In the genomic region with DNA sequence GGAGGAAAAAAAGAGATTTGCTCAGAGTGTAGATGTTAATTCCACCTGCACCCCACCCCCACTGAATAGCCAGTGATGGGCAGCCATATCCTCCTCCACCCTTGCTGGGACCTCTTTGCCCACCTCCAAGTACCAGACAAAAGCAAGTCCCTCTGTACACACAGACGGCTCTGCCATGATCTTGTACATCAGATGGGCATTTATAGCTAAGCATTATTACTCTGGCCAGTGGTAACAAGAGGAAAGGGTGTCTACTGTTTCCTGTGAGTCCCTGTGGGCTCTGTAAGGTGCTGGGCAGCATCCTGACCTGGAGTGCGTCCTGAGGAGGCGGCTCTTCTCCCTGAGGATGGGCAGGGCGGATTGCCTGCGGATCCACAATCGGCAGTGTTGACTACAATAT, we compare ENCODE assay signal across 17 mouse cellular contexts. TPM values are rescaled to one million over a fixed set of nuclear protein-coding genes. Genes with fewer than 3 reads are reported as not detected.
A peak's percentile ranks its signal among the peaks of the same experiment; 100 is the strongest.
DNase-seq lines count a peak whose midpoint lies in the region; ATAC-seq and TF ChIP-seq lines count a peak whose summit lies in the region.
"Had no signal": no experiment of that assay in that cellular context is flagged by ENCODE, and none has a peak within 500 bp of the region (broad histone marks: within the 10 kb centered on the region; RNA-seq: fewer than 3 reads in every experiment).

No protein-coding gene starts in this region.

- no peaks in the 10 kb centered on the region for H3K9me3 ChIP-seq in heart, embryonic 10.5 days
- H3K9me3 ChIP-seq in midbrain, embryonic 10.5 days (replicated peaks), result no peaks in the 10 kb centered on the region
- no peaks in the 10 kb centered on the region for H3K9me3 ChIP-seq in midbrain, postnatal 0 days (ENCODE audit: low read length)
- H3K9me3 ChIP-seq: heart, embryonic 12.5 days; liver, embryonic 12.5 days; neural tube, embryonic 12.5 days had no signal

- no peak for ATAC-seq in midbrain, postnatal 0 days (ENCODE audit: low FRiP score)
- ATAC-seq: intestine, postnatal 0 days; liver, embryonic 12.5 days had no signal

- TF ChIP-seq CTCF in midbrain, postnatal 0 days (IDR thresholded peaks at IDR 0.05), result no peak
- no peak for TF ChIP-seq CTCF in olfactory bulb, adult 2 months (IDR thresholded peaks at IDR 0.05; ENCODE audit: insufficient read depth, low read depth, low read length)

- no peak for TF ChIP-seq POLR2A in olfactory bulb, adult 2 months (IDR thresholded peaks at IDR 0.05; ENCODE audit: insufficient read depth, low read depth, low read length)

- WGBS in heart, embryonic 10.5 days, result 92% methylated on average over 6 of the region's 6 CpGs
- WGBS in midbrain, embryonic 10.5 days, result 93% methylated on average over 6 of the region's 6 CpGs
- 91% methylated on average over 6 of the region's 6 CpGs for WGBS in midbrain, postnatal 0 days
- 34% methylated on average over 6 of the region's 6 CpGs for WGBS in olfactory bulb, adult 2 months

- no peaks in the 10 kb centered on the region for H3K27me3 ChIP-seq in heart, embryonic 10.5 days (ENCODE audit: insufficient read depth, poor library complexity, severe bottlenecking)
- no peaks in the 10 kb centered on the region for H3K27me3 ChIP-seq in midbrain, embryonic 10.5 days (ENCODE audit: low read depth, poor library complexity, severe bottlenecking)
- H3K27me3 ChIP-seq in midbrain, postnatal 0 days (ENCODE audit: insufficient read depth, low read length), result no peaks in the 10 kb centered on the region
- H3K27me3 ChIP-seq: heart, embryonic 12.5 days; liver, embryonic 12.5 days; neural tube, embryonic 12.5 days had no signal

- no peak overlapping the region for H3K4me3 ChIP-seq in heart, embryonic 10.5 days
- H3K4me3 ChIP-seq in midbrain, embryonic 10.5 days, result no peak overlapping the region
- no peak overlapping the region for H3K4me3 ChIP-seq in midbrain, postnatal 0 days (ENCODE audit: low read depth, low read length)
- peak overlapping the region; percentile 42 for H3K4me3 ChIP-seq in olfactory bulb, adult 2 months (ENCODE audit: insufficient read depth, low read depth, low read length)
- H3K4me3 ChIP-seq: heart, embryonic 12.5 days; liver, embryonic 12.5 days; neural tube, embryonic 12.5 days had no signal

- H3K27ac ChIP-seq in heart, embryonic 10.5 days, result peak overlapping the region; percentile 77; the same call in 1 of the 2 replicates
- 0 out of 2 replicates have a peak overlapping the region, but pooled peaks have one; percentile 64 for H3K27ac ChIP-seq in midbrain, embryonic 10.5 days (replicated peaks)
- H3K27ac ChIP-seq in midbrain, postnatal 0 days (ENCODE audit: low read depth, low read length), result no peak overlapping the region
- peak overlapping the region; percentile 90 for H3K27ac ChIP-seq in olfactory bulb, adult 2 months (ENCODE audit: insufficient read depth, low read depth, low read length)
- H3K27ac ChIP-seq: liver, embryonic 12.5 days; neural tube, embryonic 12.5 days had no signal

- no peak overlapping the region for H3K4me2 ChIP-seq in midbrain, postnatal 0 days (ENCODE audit: low read depth, low read length, poor library complexity, severe bottlenecking)
- H3K4me2 ChIP-seq: heart, embryonic 12.5 days; liver, embryonic 12.5 days; lung, embryonic 14.5 days had no signal

- no peak overlapping the region for H3K9ac ChIP-seq in midbrain, postnatal 0 days (replicated peaks; ENCODE audit: low read length, poor library complexity, severe bottlenecking)
- H3K9ac ChIP-seq: lung, embryonic 14.5 days; neural tube, embryonic 12.5 days had no signal

- intact Hi-C loops in left cerebral cortex, postnatal 4 days (cut with DNase I), result no loop called here

- peak; percentile 61 for DNase-seq in cerebellum, adult 9-11 months
- DNase-seq in cerebellum, postnatal 4 days (ENCODE audit: low spot score in 2 of 2), result no peak
- DNase-seq in heart, embryonic 10.5 days (ENCODE audit: low spot score), result no peak
- no peak for DNase-seq in heart, adult 9 months (ENCODE audit: low spot score in 2 of 2)
- no peak for DNase-seq in midbrain, embryonic 10.5 days (ENCODE audit: low spot score)
- DNase-seq in midbrain, postnatal 0 days (ENCODE audit: low spot score), result no peak
- no peak for DNase-seq in left cerebral cortex, postnatal 4 days
- DNase-seq: adrenal gland, postnatal 25 days; cerebellum, adult 8-10 months; gastrocnemius, postnatal 36 days; layer of hippocampus, postnatal 36 days; lung, embryonic 14.5 days had no signal

- peaks cover 11% of the 10 kb centered on the region for H3K36me3 ChIP-seq in heart, embryonic 10.5 days
- H3K36me3 ChIP-seq in midbrain, embryonic 10.5 days, result peaks cover 14% of the 10 kb centered on the region
- H3K36me3 ChIP-seq in midbrain, postnatal 0 days (ENCODE audit: insufficient read depth, low read length), result peaks cover 3% of the 10 kb centered on the region; the same call in 1 of the 2 replicates

- peaks cover 95% of the 10 kb centered on the region for H3K4me1 ChIP-seq in heart, embryonic 10.5 days
- peaks cover 65% of the 10 kb centered on the region for H3K4me1 ChIP-seq in midbrain, embryonic 10.5 days
- peaks cover 26% of the 10 kb centered on the region for H3K4me1 ChIP-seq in midbrain, postnatal 0 days (ENCODE audit: insufficient read depth, low read length)
- H3K4me1 ChIP-seq in olfactory bulb, adult 2 months (ENCODE audit: control insufficient read depth, insufficient read depth, low read length), result peaks cover 55% of the 10 kb centered on the region

RNA-seq across cellular contexts. Expression of gene Sec14l1, which starts 7.0 kb away (rescaled TPM):
- polyA plus RNA-seq in heart, embryonic 10.5 days (2016; fragmentation: Nextera tagmentation; extraction: Ambion mirVana), result 46.2 and 56.0 TPM in 2 replicates
- polyA plus RNA-seq in midbrain, embryonic 10.5 days (2016; fragmentation: Nextera tagmentation; extraction: Ambion mirVana), result 49.9 and 58.0 TPM in 2 replicates
- 63.5 and 71.1 TPM in 2 replicates for total RNA-seq in midbrain, postnatal 0 days (2014; rRNA removed)
- 48.0 and 49.2 TPM in 2 replicates for polyA plus RNA-seq in midbrain, postnatal 0 days (2015; fragmentation: Nextera tagmentation; extraction: Ambion mirVana)
- polyA plus RNA-seq in olfactory bulb, adult 2 months (2012; ENCODE audit: insufficient read depth, insufficient read length, low replicate concordance, missing spikeins), result not detected in 2 replicates
- 100 to 1,000 TPM; 127 to 130 TPM for total RNA-seq in left cerebral cortex, postnatal 4 days (2021)
